Mouse (Mus musculus): ENCODE results near the gene Tac4.

Gene Tac4

GRCm38 (mm10) chr11:95318116-95318515 lies 56.8 kb downstream of the Tac4 start:
- no peak for DNase-seq

Measured in cerebellum, postnatal 36 days (tissue).